Mouse (Mus musculus) MEL (cell line): ENCODE measurements at regions not wholly inside any gene's neighbourhood (a gene's known extent, or its start where the extent isn't known, plus 50 kb on each side); places are given as distances from the start of the nearest gene placed in this dataset.
A peak's percentile ranks its signal among the peaks of the same experiment; 100 is the strongest.

Source experiments
- DNase-seq: peaks from one replicate; pipeline ENCODE4 v3.0.0; 2011; ENCODE audit warnings: low read depth, low spot score
- H3K27ac ChIP-seq: 2 replicates; pipeline ENCODE4 v1.5.1; 2012; ENCODE audit warnings: low read depth, mild to moderate bottlenecking, control low read depth, low read length, moderate library complexity; ENCODE audit not compliant: control insufficient read depth
- H3K27me3 ChIP-seq, 2 experiments: fragments of 150-350 bp in 1 of 2; sonication (generic) in 1 of 2; 2 replicates each; pipeline ENCODE4 v1.6.1; 2012; ENCODE audit warnings: low read length in 2 of 2, mild to moderate bottlenecking in 2 of 2, improper control_type of control experiment in 1 of 2, moderate library complexity in 1 of 2; ENCODE audit not compliant: insufficient read depth in 2 of 2, control insufficient read depth in 1 of 2
- H3K36me3 ChIP-seq, 2 experiments: 2 replicates each; pipeline ENCODE4 v1.6.1; 2012 to 2014; ENCODE audit warnings: low read length in 2 of 2, improper control_type of control experiment in 1 of 2, inconsistent platforms in 1 of 2, mild to moderate bottlenecking in 1 of 2; ENCODE audit not compliant: insufficient read depth in 2 of 2, control insufficient read depth in 1 of 2
- H3K4me1 ChIP-seq, 2 experiments: fragments of 150-350 bp in 1 of 2; sonication (generic) in 1 of 2; 2 replicates each; pipeline ENCODE4 v1.6.1; 2012; ENCODE audit warnings: low read length in 2 of 2, improper control_type of control experiment in 1 of 2, mild to moderate bottlenecking in 1 of 2; ENCODE audit not compliant: insufficient read depth in 2 of 2, control insufficient read depth in 1 of 2
- H3K4me3 ChIP-seq, 2 experiments: fragments of 150-350 bp in 1 of 2; sonication (generic) in 1 of 2; 2 replicates each; pipeline ENCODE4 v1.5.1; 2012; ENCODE audit warnings: low read depth in 2 of 2, low read length in 2 of 2, mild to moderate bottlenecking in 2 of 2, moderate library complexity in 2 of 2, control low read depth in 1 of 2, improper control_type of control experiment in 1 of 2; ENCODE audit not compliant: control insufficient read depth in 1 of 2, insufficient read depth in 1 of 2
- H3K79me2 ChIP-seq: 2 replicates; pipeline ENCODE4 v1.6.1; 2012; ENCODE audit warnings: mild to moderate bottlenecking, low read length, moderate library complexity; ENCODE audit not compliant: control insufficient read depth, poor library complexity, insufficient read depth
- H3K9ac ChIP-seq: 2 replicates; pipeline ENCODE4 v1.6.1; 2012; ENCODE audit warnings: low read depth, mild to moderate bottlenecking, control low read depth, low read length, moderate library complexity; ENCODE audit not compliant: control insufficient read depth, poor library complexity, severe bottlenecking
- H3K9me3 ChIP-seq: fragments of 150-350 bp; sonication (generic); replicated peaks from 2 replicates; pipeline ENCODE4 v1.6.1; 2012; ENCODE audit warnings: mild to moderate bottlenecking, low read length, improper control_type of control experiment, moderate library complexity; ENCODE audit not compliant: insufficient read depth
- CHD1 ChIP-seq: IDR thresholded peaks from 2 replicates; pipeline ENCODE4 v1.6.1; 2012; ENCODE audit warnings: low read depth, mild to moderate bottlenecking, inconsistent platforms, low read length, improper control_type of control experiment
- GABPA ChIP-seq: IDR thresholded peaks from 2 replicates; pipeline ENCODE4 v1.6.1; 2012; ENCODE audit warnings: low read depth, mild to moderate bottlenecking, inconsistent platforms, low read length, improper control_type of control experiment, moderate library complexity
- JUND ChIP-seq: IDR thresholded peaks from 2 replicates; pipeline ENCODE4 v1.6.1; 2011; ENCODE audit warnings: low read depth, mild to moderate bottlenecking, improper control_type of control experiment, low read length
- MAFK ChIP-seq: IDR thresholded peaks from 2 replicates; pipeline ENCODE4 v1.6.1; 2011; ENCODE audit warnings: low read depth, mild to moderate bottlenecking, low read length, improper control_type of control experiment, borderline replicate concordance
- MAX ChIP-seq: IDR thresholded peaks from 2 replicates; pipeline ENCODE4 v1.6.1; 2011; ENCODE audit warnings: low read length, improper control_type of control experiment
- MEF2A ChIP-seq: IDR thresholded peaks from 2 replicates; pipeline ENCODE4 v1.6.1; 2014; ENCODE audit warnings: low read depth, mild to moderate bottlenecking, inconsistent platforms, low read length, improper control_type of control experiment; ENCODE audit not compliant: poor library complexity, insufficient replicate concordance, severe bottlenecking; ENCODE audit errors: extremely low read depth
- MXI1 ChIP-seq: IDR thresholded peaks from 2 replicates; pipeline ENCODE4 v1.6.1; 2011; ENCODE audit warnings: mild to moderate bottlenecking, low read depth, low read length, improper control_type of control experiment
- NELFE ChIP-seq: IDR thresholded peaks from 2 replicates; pipeline ENCODE4 v1.6.1; 2011; ENCODE audit warnings: low read depth, low read length, improper control_type of control experiment
- POLR2AphosphoS5 ChIP-seq: IDR thresholded peaks from 2 replicates; pipeline ENCODE4 v1.6.1; 2012; ENCODE audit warnings: low read depth, borderline replicate concordance, mild to moderate bottlenecking, inconsistent platforms, low read length, moderate library complexity, mixed read lengths
- RCOR1 ChIP-seq: IDR thresholded peaks from 2 replicates; pipeline ENCODE4 v1.6.1; 2012; ENCODE audit warnings: low read depth, mild to moderate bottlenecking, inconsistent platforms, low read length, improper control_type of control experiment
- SMC3 ChIP-seq: IDR thresholded peaks from 2 replicates; pipeline ENCODE4 v1.6.1; 2011; ENCODE audit warnings: low read depth, low read length, improper control_type of control experiment
- TBP ChIP-seq: IDR thresholded peaks from 2 replicates; pipeline ENCODE4 v1.8.0; 2011; ENCODE audit warnings: low read depth, low read length, improper control_type of control experiment
- USF2 ChIP-seq, 2 experiments: IDR thresholded peaks; 2 replicates each; pipeline ENCODE4 v1.6.1; 2011 to 2012; ENCODE audit warnings: improper control_type of control experiment in 2 of 2, low read length in 2 of 2, borderline replicate concordance in 1 of 2, inconsistent platforms in 1 of 2, low read depth in 1 of 2, mild to moderate bottlenecking in 1 of 2; ENCODE audit not compliant: insufficient read depth in 1 of 2
- ZMIZ1 ChIP-seq: IDR thresholded peaks from 2 replicates; pipeline ENCODE4 v1.6.1; 2012; ENCODE audit warnings: low read depth, mild to moderate bottlenecking, inconsistent platforms, low read length, improper control_type of control experiment, moderate library complexity

DNA sequence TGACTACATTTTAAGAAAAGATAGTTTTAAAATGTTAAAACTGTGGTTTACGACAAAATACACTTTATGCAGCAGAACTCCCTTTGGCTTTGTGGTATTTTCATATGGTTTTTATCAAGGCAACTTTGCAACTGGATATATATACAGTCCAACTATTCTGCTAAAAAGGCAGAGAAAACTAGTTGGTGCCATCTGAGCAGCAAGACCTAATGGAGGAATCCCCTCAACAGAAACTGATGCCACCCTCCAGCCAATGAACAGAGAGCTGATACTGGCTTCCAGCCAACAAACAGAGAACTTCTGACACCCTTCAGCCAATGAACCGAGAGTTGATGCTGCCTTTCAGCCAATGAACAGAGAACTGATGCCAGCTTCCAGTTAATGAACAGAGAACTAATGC is 215.9 kb downstream of the Mylk4 start:
- Histone ChIP-seq H3K4me3 (no peak overlapping the region), H3K27me3 (no peaks in the 10 kb centered on the region), H3K9me3 (no peaks in the 10 kb centered on the region), H3K79me2 (no peaks in the 10 kb centered on the region), H3K27ac (no peak overlapping the region), H3K36me3 (no peaks in the 10 kb centered on the region), H3K4me1 (no peaks in the 10 kb centered on the region), H3K9ac (no peak overlapping the region)
- peak; percentile 1 for DNase-seq
- TF ChIP-seq MAX, result no peak
- no peak for TF ChIP-seq MEF2A
- TF ChIP-seq RCOR1, result no peak
- no peak for TF ChIP-seq TBP
- no peak for TF ChIP-seq MXI1
- TF ChIP-seq POLR2AphosphoS5, result no peak
- no peak for TF ChIP-seq ZMIZ1
- no peak for TF ChIP-seq CHD1

DNA sequence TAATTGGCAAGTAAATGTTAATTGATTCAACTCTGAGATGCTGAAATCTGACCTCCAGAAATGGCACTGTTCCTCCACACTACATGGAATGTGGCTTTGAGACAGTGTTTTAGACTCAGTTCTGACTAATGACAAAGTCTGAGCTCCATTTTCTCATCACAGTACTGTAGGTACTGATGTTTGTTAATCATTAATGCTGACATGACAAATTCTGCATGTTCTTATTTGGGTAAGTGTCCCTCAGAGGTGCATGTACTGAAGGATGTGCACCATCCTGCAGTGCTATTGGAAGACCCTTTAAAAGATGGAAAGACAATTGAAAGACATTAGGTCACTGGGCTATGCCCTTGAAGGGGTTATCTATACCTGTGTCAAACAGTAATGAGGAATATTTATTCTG is 222.1 kb upstream of the Gmds start:
- no peaks in the 10 kb centered on the region for H3K27me3 ChIP-seq
- H3K36me3 ChIP-seq, result no peaks in the 10 kb centered on the region
- no peaks in the 10 kb centered on the region for H3K79me2 ChIP-seq
- DNase-seq, result no peak
- H3K27ac ChIP-seq, result no peak overlapping the region
- no peak overlapping the region for H3K9ac ChIP-seq
- H3K9me3 ChIP-seq, result no peaks in the 10 kb centered on the region
- H3K4me3 ChIP-seq, result no peak overlapping the region
- 0 out of 2 replicates have a peak, but pooled peaks have one; percentile 17 for TF ChIP-seq MAFK
- TF ChIP-seq NELFE, result no peak
- H3K4me1 ChIP-seq, result no peaks in the 10 kb centered on the region

DNA sequence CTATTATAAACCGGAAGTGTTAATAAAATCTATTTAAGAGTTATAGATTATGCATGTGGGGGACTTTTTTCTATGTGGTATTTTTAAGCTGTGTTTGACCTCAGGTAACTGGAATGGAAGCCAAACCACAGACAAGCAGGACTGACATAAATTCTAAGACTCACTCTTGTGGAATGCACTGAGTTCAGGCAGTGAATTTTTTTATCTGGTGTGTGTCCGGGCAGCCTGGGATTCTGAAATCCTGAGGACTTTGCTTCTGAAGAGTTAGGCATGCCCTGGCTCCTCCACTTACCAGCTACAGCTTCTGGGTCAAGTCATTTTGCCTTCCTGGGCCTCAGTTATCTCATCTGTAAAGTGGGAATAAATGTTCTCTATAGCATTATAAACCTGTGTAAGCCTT is 217.9 kb upstream of the Gmds start:
- no peak overlapping the region for H3K27ac ChIP-seq
- no peaks in the 10 kb centered on the region for H3K4me1 ChIP-seq
- H3K4me3 ChIP-seq, result no peak overlapping the region
- H3K9me3 ChIP-seq, result no peaks in the 10 kb centered on the region
- DNase-seq, result no peak
- H3K36me3 ChIP-seq, result no peaks in the 10 kb centered on the region
- no peak overlapping the region for H3K9ac ChIP-seq
- TF ChIP-seq JUND (no peak), MEF2A (no peak), GABPA (no peak), USF2 (IDR thresholded peaks at IDR 0.05; ENCODE audit: borderline replicate concordance in 1 of 2, insufficient read depth in 1 of 2, low read depth in 1 of 2, low read length in 2 of 2) (no peak), SMC3 (no peak)
- H3K27me3 ChIP-seq, result no peaks in the 10 kb centered on the region; a peak in 1 of 4 replicates
- no peaks in the 10 kb centered on the region for H3K79me2 ChIP-seq
